Mouse (Mus musculus) thymus, adult 18-20 months (tissue): Measurements from ENCODE around the gene Angel1.

Experiments used
- DNase-seq, 2 experiments: peaks; one replicate each; pipeline ENCODE4 v3.0.0; 2022; ENCODE audit warnings: mixed read lengths in 2 of 2

The Angel1 gene

GRCm38 (mm10) chr12:86701491-86701890, 24.8 kb downstream of the Angel1 start:
- DNase-seq, result no peak

GRCm38 (mm10) chr12:86700927-86701310, 25.3 kb downstream of the Angel1 start:
- no peak for DNase-seq

- DNase-seq, result no peak
Observed at GRCm38 (mm10) chr12:86699965-86700926, 26.0 kb downstream of the Angel1 start.

GRCm38 (mm10) chr12:86698537-86698936, 27.7 kb downstream of the Angel1 start:
- DNase-seq, result no peak

- no peak for DNase-seq
Observed at GRCm38 (mm10) chr12:86697996-86698395, 28.3 kb downstream of the Angel1 start.

- DNase-seq, result no peak
Observed at GRCm38 (mm10) chr12:86694441-86694840, 31.8 kb downstream of the Angel1 start.

- DNase-seq, result no peak
Observed at GRCm38 (mm10) chr12:86693389-86693788, 32.9 kb downstream of the Angel1 start.

- DNase-seq, result no peak
Observed at GRCm38 (mm10) chr12:86692471-86693356, 33.5 kb downstream of the Angel1 start.

GRCm38 (mm10) chr12:86690700-86691485, 35.4 kb downstream of the Angel1 start:
- DNase-seq, result no peak

- no peak for DNase-seq
Observed at GRCm38 (mm10) chr12:86688917-86689316, 37.3 kb downstream of the Angel1 start.

GRCm38 (mm10) chr12:86687971-86688573, 38.2 kb downstream of the Angel1 start:
- DNase-seq, result no peak

GRCm38 (mm10) chr12:86687445-86687955, 38.8 kb downstream of the Angel1 start:
- no peak for DNase-seq

GRCm38 (mm10) chr12:86686551-86687330, 39.5 kb downstream of the Angel1 start:
- no peak for DNase-seq

GRCm38 (mm10) chr12:86685275-86685674, 41.0 kb downstream of the Angel1 start:
- DNase-seq, result no peak

- DNase-seq, result no peak
Observed at GRCm38 (mm10) chr12:86683698-86684097, 42.6 kb downstream of the Angel1 start.

- DNase-seq, result no peak
Observed at GRCm38 (mm10) chr12:86682178-86682577, 44.1 kb downstream of the Angel1 start.

GRCm38 (mm10) chr12:86681626-86682025, 44.6 kb downstream of the Angel1 start:
- no peak for DNase-seq

GRCm38 (mm10) chr12:86680591-86681193, 45.6 kb downstream of the Angel1 start:
- DNase-seq, result no peak

GRCm38 (mm10) chr12:86679991-86680491, 46.2 kb downstream of the Angel1 start:
- no peak for DNase-seq

- DNase-seq, result no peak
Observed at GRCm38 (mm10) chr12:86679546-86679930, 46.7 kb downstream of the Angel1 start.
